Mouse (Mus musculus) kidney, postnatal 25 days (tissue): ENCODE measurements around the gene Lst1.

Experiments used
- DNase-seq, 2 experiments: peaks; one replicate each; pipeline ENCODE4 v3.0.0; 2021; ENCODE audit warnings: mixed read lengths in 2 of 2

The Lst1 gene

DNA sequence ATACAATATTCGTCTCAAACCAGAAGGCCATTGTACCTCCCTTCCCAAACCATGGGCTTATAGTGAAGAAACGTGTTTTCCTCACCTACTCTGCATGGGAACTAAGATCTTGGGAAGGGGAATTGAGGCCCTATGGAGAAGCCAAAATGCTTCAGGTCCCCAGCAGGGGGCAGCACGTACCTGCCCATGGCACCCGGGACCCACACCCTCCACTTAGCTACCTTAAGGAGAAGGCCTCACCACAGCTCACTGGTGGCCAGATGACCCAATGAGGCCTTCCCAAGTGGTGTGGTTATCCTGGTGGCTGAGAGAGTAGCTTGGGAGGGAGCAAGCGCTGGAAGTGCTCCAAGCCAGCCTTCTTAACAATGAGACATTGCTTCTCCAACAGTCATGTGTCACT is 9.7 kb downstream of the Lst1 start:
- peak; percentile 83 to 84 for DNase-seq

DNA sequence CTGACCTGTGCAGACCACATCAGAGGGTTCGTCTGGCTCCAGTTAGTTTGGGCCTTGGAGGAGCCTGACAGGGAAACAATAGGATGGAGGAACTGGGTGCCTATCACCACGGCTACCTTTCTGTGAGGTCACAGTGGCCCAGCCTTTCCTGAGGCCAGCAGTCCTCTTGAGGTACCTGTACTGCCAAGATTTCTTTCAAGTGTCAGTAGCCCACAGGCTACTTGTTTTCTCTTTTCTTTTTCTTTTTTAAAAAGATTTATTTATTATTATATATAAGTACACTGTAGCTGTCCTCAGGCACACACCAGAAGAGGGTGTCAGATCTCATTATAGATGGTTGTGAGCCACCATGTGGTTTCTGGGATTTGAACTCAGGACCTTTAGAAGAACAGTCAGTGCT is 12.3 kb downstream of the Lst1 start, which contains the start of gene Aif1:
Aif1 (minus strand) TSS at position 101 of the 400 bp plus-strand sequence.
- DNase-seq = no peak

DNA sequence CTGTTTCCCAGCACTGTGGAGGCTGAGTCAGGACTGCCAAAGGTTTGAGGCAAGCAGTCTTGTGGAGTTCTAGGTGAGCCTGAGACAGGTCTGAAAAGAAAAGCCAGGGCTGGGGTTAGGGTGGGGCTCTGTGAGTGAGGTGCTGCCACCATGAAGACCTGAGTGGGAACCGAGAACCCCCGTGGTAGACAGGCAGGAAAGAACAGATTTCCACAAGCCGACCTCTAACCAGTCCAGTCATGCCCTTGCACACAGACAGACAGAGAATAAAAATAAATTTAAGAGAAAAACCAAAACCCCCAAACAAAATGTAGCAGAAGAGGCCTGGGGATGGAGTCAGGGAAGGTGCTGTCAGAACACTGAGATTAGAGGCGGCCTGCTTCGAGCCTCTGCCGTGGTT is 12.9 kb downstream of the Lst1 start:
- no peak for DNase-seq

DNA sequence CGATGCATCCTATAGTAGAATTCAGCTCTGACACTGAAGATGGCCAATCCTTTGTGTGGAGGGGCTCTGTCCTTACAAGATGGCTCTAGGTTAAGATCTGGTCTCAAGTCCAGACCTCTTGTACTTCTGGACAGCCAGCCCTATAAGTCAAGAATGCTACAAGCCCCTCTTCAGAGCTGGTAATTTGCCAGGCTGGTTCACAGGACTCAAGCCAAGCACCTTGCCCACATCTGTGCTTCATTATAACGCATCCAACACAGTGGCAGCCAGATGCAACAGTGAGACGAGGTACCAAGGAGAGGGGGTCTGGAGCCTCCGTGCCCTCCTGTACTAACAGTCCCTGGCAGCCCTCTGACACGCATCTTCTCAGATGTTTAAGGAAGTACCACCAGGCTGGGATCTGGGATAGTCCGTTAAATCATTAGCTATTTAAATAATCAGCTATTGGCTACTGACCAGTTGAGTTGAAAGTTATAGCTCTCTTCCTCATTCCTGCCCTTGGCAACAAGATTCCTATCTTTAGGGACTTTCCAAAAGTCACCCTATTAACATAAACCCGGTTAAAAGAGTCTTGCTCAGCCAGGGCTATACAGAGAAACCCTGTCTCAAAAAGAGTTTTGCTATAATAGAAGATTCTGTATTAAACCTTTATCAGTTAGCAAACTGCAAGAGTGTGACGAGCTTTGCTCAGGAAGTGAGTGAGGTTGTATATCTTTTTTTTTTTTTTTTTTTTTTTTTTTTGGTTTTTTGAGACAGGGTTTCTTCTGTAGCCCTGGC is 13.8 kb downstream of the Lst1 start:
- DNase-seq = no peak

DNA sequence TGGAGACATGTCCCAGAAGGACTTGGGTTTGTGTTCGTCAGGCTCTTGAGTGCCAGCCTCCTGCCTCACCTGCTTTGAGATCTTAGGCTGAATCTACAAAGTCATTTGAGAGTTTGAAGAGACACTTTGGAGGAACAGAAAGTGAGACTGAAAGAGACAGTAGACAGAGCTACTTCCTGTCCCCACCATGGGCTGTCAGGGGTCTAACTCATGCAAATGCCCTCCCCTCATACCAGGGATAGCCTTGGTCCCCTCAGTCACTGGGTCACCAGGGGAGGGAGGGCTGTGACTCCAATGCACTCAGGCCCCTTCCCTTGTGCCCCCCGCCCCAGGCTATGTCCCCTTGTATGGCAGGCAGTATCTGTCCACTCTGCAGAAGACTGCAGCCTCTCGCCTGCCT is 14.9 kb downstream of the Lst1 start:
- DNase-seq = no peak

DNA sequence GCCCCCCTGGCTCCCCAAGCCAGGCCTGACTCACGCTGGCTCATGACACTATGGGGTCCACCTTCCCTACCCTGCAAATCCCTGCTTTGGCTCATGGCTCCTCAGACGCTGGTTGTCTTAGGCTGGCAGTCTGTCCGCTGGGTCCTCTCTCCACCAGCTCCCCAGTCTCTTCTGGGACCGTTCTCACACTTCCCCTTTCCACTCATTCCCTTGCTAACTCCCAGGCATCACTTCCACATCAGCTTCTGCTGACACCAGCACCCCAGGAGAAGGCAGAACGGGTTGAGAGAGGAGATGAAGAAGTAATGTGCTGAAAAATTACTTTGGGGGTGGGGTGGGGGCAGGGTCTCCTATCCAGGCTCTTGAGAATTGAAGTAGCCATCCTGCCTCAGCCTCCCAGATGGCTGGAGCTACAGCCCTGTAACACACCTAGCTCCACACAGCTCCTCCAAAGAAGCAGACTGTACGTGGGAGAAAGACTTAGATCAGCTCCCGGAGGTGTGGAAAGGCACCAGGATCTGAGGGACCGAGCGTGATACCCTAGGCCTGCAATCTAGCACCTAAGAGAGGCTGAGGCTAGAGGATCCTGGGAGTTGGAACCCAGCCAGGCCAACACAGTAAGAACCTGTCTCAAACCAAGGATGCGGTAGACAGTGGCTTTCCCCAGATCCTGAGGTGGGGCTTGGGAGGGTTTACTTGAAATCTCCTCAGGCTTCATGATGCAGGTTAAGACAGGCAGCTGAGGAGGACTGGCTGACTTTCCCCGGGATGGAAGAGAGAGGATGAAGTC is 15.6 kb downstream of the Lst1 start:
- peak in 1 of 2 experiments; percentile 36 for DNase-seq

DNA sequence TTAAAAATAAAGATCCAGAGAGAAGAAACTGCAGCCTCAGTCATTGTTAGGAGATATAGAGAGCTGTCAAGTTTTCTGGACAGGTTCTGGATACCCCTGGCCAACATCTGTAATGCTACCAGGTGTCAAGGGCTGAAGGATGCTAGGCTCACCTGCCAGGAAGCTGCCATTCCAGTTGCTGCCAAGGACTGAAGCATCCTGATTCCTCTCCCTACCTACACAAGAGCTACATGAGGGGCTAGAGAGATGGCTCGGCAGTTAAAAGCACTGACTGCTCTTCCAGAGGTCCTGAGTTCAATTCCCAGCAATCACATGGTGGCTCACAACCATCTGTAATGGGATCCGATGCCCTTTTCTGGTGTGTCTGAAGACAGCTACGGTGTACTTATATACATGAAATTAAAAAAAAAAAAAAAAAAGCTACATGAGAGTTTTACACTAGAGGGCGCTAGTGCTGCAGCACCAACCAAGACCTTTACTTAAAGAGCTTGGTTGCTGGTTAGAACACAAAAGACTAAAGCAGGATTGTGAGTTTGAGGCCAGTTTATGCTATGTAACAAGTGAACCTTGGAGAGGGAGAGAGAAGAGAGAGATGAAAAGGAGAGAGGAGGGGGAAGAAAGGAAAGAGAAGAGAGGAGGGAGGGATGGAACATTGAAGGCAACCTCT is 19.6 kb downstream of the Lst1 start:
- peak in 1 of 2 experiments; percentile 53 for DNase-seq

DNA sequence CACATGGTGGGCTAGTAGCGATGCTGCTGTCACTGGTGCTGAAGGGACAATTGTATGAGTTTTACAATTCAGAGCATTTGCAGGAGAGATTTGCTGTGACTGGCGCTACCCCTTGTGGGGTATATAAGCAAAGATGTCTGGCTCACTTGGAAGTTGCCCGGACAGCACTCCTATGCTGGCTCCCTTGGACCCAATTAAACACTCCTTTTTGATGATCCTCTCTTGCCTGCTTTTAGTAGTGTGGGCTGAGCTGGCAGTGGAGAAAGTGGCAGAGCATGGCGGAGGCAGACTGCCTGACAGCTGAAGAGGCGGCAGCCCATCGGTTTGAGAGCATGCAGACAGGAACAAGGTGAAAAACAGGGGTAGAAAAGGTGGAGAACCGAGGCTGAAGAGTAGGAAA is 20.4 kb downstream of the Lst1 start:
- no peak for DNase-seq

DNA sequence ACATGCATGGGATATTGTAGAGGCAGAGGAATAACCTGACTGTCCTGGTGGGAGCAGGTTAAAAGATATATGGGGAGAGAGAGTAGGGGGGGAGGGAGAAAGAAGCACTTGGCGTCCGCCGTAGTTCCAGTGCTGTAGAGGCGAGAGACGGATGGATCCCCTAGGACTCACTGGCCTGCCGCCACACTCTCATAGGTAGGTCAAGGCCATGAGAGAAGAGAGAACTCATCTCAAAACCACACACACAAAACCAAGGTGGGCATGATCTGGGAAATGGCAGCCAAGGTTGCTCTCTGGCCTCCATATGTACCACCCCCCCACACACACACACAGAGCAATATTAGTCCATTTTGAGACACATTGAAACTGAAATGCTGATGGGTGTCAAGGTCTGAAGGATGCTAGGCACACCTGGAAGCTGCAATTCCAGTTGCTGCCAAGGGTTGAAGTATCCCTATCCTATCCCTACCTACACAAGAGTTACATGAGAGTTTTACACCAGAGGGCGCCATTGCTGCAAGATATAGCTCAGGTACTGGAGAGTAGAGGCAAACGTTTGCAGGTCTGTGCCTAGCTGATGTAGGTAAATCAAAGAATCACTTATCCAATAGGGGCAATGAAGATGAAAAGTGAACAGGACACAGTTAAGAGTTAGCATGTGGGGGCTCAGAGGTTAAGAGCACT is 21.7 kb downstream of the Lst1 start:
- DNase-seq = peak; percentile 80 to 90

DNA sequence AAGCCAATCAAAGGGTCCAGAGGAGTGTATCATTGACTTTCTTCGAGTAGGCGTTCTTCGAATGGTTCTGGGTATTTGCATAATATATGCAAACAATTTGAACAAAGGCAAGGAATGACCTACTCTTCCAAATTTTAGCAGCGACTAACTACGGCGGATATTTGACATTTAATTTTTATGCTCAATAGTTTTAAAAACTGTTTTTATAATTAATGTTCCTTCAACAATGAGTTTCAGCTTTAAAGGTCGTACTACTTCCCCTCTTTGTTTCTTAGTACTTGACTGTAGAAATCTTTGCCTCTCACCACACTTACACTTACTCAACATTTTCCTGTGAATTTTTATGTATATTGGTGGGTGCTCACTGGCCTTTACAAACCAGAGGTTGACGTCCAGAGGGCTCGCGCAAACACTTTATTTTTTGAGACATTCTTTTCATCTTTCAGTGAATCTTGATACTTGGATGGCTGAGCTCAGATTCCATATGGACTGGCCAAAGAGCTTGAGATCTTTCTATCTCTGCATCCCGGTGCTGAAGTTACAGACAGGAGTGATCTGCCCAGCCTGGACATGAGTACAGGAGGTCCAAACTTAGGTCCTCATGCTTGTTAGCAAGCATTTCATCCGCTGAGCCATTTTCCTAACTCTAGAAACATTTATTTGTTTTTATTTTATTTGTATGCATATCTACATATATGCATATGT is 22.6 kb downstream of the Lst1 start:
- DNase-seq = no peak

DNA sequence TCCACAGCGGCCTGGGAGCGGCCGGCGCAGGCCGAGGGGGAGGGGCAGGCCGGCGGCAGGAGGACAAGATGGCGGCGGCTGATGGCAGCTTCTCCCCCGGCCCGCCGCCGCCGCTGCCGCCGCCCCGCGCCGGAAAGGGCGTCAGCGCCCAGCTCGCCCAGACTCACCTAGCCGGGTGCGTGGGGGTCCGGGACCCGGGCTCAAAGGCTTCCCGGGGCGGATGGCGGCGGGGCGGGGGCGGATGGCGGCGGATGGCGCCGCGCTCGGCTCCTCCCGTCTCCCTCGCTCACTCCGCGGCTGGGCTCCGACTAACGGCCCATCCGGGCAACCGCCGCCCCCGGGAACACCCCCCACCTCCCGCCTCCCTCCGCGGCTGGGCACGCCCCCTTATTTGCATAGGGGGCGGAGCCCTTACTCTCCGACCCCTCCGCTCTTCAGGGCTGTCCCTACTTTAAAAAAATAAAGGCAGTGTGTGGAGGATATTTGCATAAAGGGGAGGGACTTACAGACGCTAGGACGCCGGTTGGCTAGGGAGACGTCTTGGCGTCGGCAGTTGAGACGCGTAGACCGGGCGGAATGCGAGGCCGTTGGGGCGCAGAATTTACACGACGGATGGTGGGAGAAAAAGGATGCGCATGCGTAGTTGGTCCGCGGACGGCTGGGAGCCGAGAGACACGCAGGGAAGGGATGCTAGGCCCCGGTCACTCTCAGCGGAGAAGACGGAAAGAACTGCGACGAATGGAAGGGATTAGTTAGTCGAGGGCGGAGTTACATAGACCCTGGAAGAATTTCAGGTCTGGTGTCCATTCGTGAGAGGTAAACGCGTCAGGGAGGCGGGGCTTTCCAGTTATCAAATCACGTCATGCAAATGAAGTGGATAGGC is 23.4 kb downstream of the Lst1 start, which contains the start of gene Prrc2a:
Prrc2a (minus strand) TSS at position 330 of the 883 bp plus-strand sequence.
- peak; percentile 98 to 99 for DNase-seq

DNA sequence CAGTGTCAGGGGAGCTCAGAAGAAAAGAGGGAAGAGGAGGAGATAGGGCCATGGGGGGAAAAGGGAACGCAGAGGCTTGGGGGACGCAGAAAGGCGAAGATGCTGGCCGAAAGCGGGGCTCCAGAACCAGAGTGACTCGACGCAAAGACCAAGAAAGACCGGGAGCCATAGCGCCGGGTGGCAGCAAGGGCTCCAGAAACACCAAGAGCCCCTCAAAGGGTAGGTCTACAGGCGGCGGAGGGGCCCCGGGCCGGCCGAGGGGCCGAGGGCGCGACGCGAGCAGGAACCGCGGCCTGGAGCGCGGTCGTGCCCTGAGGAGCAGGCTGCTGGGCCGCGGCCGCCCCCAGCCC is 24.0 kb downstream of the Lst1 start:
- no peak for DNase-seq

DNA sequence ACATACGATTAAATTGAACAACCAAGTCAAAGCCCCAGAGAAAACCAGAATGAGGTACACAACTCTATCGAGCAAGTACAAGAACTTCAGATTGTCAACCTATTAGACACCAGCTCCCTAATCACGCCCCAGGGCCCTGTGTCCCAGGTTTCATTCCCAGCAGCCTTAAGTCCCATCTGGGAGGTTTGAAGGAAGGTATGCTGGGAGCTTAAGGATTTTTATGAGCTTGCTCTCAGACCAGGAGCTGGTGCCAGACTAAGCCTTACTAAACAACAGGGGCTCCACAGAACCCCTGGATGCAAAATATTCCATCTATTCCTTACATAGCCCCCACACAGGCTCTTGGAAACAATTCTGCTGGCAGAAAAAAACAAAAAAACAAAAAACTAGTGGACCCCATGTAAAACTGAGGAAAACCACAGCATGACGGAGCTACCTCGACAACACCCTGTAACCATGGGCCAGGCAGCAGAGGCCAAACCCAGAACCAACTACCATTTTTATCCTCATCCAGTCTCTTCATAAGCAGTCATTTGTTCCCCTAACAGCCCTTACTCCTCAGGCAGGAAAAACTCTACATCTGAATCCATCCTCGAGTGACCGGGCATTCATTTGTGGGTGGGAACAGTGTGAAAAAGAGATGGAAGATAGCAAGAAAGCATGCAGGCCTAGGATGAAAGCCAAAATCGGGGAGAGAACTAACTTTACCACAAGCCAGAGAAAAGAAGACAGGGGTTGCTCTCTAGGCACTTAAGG is 24.7 kb downstream of the Lst1 start:
- no peak for DNase-seq

DNA sequence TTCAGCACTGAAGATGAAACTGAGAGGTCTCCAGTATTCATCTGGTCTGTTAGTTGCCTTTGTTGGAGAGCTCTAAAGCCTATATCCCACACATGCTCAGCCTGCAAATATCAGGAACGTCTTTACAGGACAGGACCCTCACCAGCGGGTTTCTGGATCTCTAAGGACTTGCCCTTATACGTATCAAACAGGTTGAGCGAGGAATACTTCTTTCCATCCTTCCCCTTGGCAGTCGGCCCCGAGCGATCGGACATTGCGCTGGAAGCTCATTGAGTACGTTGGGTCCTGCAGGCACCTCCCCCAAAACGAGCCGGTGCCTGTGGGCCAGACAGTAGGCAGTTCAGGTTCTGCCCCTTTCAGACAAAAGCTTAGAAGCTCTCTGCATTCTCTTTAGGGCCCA is 25.5 kb downstream of the Lst1 start:
- DNase-seq = peak; percentile 53 to 71

DNA sequence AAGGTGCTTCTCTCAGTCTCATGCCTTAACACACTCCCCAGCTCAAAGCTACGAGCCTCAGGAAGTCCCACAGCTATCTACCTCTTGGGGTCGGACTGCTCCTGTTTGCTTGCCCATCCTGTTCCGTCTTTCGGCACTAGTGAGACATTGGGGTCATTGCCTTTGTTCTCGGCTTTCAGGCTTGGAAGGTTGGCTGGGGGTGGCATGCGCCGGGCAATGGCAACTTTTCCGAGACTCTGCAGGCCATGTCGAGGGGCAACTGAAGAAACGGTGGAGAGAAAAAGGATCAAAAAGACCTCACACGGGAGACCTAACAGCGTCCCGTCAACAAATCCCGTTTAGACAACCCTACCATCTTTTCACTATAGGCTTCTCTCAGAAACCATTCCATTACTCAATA is 26.1 kb downstream of the Lst1 start:
- no peak for DNase-seq

DNA sequence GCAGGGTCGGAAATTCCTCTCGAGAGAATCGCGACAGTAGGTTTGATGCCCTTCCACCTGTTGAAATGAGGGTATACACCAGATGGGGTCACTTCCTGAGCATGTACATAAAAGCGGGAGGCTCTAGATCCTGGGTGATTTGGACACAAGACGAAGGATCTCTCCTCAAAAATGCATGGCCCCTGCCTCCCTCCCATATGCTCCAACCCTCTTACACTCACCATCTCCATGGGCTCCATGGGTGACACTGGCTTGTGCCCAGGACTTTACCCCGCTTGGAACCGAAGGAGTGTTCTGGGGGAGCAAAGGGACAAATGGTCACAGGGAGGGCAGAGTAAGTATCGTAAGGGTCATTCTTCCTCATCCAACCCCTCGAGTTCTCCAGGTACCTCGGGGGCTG is 26.8 kb downstream of the Lst1 start:
- no peak for DNase-seq

DNA sequence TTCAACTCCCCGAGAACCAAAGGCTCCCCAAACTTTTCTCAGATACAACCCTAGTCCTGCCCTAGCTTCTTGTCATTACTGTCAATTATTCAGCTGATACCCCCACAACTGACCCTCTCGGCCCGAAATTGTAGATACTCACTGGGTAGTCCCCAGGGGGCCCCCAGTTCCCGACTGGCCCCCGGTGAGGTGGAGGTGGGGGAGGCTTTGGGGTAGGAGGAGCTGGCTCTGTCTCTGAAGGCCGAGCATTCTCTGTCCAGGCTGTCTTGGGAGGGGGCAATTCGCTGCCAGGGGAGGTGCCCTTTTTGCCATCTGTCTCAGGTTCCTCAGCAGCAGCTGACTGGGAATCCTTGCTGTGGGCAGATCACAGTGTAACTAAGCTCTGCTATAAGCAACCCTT is 28.6 kb downstream of the Lst1 start:
- no peak for DNase-seq

DNA sequence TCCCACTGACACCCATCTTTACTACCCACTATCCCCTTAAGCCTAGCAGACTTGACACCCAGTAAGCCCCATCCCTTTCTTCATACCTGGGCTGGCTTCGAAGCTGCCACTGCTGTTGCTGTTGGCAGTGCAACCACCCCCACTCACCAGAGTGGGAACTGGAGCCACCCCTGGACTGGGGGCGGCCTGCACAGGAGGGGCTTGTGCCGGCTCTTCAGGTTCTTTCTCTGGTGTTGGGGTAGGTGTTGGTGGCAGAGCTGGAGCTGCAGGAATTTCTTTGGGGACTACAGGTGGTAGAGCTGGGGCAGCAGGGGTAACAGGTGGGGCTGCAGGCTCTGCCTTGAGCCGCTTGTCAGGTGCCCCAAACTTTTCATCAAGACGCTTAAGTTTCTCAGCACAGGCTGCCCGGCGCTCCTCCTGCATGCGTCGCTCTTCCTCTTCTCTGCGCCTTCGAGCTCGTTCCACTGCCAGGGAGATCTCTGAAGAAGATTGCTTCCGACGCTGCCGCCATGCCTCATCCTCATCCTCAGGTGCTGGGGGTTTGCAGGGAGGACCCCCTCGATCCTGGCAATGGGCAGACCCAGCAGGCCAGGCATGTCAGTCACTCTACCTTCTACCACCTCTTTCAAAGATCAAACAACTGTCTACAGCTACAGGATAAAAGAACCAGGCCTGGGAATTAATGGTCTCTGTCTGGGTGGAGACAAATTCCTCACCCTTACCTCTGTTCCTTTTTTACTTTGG is 29.2 kb downstream of the Lst1 start:
- no peak for DNase-seq

DNA sequence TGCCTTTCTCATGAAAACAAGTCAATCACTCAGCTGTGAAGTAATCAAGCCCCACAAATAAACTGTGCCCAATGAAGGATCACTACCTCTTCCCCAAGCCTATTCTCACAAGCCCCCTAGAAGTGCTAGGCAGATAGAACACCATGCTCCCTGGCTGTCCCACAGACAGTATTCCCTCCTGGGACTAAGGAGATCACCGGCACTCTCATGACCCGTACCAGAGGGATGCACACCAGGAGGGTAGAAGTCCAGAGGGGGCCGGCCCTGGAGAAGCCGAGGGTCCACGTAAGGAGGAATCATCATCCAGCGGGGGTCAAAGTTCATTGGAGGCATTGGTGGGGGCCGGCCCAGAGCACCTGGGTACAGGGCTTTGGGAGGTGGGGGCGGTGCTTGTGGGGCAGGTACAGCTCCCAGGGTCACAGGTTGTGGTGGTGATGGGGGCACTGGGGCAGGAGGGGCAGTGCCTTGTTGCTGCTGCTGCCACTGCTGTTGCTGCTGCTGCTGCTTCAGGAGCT is 30.5 kb downstream of the Lst1 start:
- DNase-seq = peak in 1 of 2 experiments; percentile 61

DNA sequence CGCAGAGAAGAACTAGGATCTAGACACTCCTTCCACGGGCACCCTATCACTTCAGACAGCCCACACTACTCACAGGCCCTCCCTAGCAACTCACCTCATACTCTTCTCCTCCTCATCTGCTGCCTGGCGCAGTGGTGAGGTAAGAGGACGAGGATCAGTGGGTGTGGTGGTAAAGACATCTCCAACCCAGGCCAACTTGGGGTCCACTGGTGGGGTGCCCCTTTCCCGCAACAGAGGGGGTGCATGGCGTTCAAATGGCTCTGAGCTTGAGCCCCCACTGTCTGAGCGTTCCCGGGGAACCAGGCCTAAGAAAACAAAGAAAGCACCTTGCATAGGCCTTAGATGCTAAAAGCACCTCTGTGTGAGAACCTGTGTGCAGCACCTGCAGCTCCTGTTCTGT is 31.0 kb downstream of the Lst1 start:
- DNase-seq = no peak
